Mouse (Mus musculus): ENCODE results near the gene Btbd11.

GRCm38 (mm10) chr10:85621067-85621466 is 234.5 kb downstream of the Btbd11 start:
- TF ChIP-seq POLR2A (IDR thresholded peaks at IDR 0.05; ENCODE audit: borderline replicate concordance, extremely low read depth, low read depth, low read length) = no peak
- no peak for TF ChIP-seq CTCF (IDR thresholded peaks at IDR 0.05; ENCODE audit: insufficient read depth, low read length)
